Mouse (Mus musculus): ENCODE data around the gene Slk.

Slk gene

DNA sequence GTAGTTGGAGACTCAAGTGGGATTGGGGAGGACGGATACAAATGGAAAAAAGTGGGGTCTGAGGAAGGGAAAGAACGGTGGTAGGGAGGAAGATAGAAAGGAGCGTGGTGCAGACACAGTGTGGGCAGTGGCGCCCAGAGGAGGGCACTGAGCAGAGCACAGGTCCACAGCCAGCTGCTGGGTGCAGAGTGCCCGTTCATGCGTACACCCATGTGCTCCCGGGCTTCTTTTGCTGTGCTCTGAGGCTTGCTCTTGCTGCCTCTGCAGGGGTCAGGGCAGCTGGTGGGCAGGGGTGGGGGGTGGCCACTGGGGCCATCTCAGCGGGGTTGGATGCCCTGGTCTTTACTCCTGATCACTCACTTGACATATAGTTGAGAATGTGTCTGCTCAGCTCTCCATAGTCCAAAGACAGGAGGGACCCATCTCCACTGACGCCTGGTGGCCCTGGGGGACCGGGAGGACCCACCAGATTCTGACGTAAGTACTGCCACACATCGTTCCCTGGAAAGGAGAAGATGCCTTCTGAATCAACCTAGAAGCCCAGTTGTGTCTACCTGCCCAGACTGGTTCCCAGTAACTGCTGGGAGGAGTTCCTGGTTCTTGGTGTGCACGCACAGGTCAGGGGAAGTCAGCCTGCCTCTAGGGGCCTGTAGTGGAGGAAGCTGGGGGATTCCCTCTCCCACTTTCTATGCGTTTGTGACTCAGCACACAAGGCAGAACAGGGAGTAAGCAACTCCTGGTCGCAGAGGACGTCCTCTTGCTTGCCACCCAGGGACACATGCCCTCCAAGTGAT lies 71.1 kb downstream of the Slk start:
- in situ Hi-C loops (cut with MboI; ENCODE audit: low sequenced_read_pairs): no loop called here

DNA sequence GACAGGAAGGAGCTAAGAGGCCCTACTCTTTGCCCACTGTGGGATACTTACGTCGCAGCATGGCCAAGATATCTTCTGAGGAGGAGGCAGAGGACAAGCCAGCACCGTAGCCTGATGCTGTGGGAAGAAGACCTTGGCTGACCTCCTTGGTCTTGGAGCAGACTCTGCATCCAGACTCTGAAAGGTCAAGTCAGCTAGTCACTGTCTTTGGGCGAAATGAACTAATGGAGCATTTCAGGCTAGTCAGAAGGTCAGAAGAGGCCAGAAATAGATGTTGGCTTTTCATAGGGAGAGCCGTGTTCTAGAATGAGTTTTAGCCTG lies 71.6 kb downstream of the Slk start:
- in situ Hi-C loops (cut with MboI; ENCODE audit: low sequenced_read_pairs): no loop called here

DNA sequence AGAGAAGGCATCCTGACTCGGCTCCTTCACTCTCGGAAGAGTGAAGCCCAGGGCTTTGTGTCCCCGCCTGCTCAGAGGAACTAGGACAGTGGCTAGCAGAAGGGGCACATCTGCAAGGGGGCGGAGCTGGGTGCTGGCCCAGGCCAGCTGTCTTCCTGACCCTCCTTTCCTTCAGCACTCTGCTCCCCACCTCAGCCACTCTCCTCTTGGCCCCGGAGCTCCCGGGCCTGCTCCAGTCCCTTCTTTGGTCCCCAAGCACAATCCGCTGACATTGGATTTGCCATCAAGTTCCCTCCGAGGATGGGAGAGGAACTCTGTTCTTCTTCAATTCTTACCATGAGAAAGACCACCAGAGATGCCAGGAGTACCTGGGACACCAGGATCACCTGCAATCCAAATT lies 72.8 kb downstream of the Slk start:
- in situ Hi-C loops (cut with MboI; ENCODE audit: low sequenced_read_pairs): no loop called here

DNA sequence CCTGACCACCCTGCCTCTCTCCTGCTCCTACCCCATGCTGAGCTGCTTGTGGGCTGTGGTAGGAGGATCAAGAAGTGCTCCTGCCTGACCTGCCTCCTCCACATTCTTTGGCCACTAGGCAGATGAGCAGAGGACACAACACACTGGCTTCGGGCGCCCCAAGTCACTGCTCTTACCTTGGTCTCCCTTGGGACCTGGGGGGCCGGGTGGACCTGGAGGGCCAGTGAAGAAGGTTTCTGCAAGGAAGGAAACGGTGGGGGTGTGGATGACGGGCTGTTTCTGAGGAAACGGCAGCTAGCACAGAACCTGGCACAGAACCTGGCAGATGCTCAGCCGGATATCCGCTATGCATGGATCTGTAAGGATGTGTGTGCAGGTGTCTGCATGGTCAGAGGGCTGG lies 73.7 kb downstream of the Slk start:
- in situ Hi-C loops (cut with MboI; ENCODE audit: low sequenced_read_pairs): no loop called here

DNA sequence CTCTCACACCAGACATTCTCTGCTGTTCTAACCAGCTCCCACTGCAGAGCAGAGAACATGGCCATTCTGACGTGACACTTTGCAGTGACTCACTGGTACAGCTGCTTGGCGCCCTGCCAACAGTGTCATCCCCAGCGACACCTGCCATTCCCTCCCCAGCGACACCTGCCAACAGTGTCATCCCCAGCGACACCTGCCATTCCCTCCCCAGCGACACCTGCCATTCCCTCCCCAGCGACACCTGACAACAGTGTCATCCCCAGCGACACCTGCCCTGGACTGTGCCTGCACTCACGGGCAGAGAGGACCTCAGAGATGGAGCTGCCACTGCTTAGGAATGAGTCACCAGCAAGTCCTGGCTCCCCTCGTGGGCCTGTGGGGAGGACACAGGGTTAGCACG lies 75.4 kb downstream of the Slk start:
- in situ Hi-C loops (cut with MboI; ENCODE audit: low sequenced_read_pairs): no loop called here

DNA sequence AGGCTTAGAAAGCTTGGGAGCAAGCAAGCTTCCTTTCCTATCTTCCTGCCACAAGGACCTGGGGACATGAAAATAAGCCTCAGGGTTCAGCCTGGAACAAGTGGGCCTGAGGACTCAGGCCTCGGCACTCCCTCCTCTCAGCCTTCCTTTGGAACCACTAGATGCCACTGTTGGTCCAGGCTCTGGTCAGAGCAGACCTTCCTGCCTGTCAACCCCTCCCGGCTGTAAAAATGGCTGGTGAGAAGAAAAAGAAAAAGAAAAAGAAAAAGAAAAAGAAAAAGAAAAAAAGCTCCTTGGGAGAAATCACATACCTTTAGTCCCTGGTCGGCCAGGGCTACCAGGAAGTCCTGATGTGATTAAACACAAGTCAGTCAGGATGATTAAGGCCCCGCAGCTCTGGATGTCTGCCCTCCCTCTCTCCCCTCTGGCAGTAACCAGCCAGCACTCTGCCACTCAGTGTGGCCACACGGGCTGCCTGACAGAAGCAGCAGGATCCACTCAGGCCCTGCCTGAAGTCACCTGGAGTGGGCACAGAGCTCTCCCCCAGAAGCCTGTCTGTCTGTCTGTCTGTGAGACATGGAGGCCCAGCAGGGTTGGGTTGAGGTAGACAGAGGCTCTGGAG lies 79.5 kb downstream of the Slk start:
- in situ Hi-C loops (cut with MboI; ENCODE audit: low sequenced_read_pairs): no loop called here

DNA sequence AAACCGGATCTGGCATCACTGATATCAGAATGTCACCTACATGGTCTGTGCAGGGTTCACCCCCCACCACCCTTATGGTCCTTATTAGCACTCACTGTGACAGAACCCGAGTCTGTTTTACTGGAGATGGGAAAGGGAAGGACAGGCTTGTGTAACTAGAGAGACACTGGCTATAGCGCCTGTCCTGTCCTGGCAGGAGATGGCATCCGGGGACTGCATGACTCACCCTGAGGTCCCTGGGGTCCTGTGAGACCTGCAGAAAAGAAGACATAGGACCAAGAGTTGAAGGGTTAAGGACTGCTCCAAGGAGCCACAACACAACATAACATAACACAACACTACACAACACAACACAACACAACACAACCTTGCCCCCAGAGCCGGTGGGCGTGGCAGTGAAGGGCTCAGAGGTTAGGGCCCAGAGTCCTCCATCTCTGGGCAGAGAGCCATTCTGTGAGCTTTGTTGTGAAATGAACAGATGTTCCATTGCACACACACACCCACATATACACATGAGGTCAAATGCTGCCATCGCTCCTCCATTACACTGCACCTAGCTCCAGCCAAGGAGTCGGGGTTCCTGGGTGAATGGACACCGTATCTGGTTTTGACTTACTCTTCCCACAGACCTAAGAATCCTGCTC lies 80.4 kb downstream of the Slk start:
- in situ Hi-C loops (cut with MboI; ENCODE audit: low sequenced_read_pairs): no loop called here

DNA sequence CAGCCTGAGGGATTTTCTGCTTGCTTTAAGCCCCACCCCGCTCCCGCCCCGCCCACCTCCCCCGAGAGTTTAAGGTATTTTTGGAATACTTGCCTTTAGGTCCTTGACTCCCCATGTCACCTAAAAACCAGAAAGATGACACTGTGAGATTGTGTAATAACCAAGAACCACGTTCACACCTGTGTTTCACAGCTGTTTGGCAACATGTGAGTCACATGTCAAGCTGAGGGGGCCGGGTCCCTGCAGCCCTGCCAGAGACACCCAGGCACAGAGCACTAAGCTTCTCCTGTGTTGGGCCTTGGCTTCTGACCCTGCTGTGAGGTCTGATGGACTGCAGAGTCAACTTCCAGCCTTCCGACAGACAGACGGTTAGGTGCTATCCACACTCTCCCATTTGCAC lies 88.1 kb downstream of the Slk start:
- in situ Hi-C loops (cut with MboI; ENCODE audit: low sequenced_read_pairs): no loop called here

DNA sequence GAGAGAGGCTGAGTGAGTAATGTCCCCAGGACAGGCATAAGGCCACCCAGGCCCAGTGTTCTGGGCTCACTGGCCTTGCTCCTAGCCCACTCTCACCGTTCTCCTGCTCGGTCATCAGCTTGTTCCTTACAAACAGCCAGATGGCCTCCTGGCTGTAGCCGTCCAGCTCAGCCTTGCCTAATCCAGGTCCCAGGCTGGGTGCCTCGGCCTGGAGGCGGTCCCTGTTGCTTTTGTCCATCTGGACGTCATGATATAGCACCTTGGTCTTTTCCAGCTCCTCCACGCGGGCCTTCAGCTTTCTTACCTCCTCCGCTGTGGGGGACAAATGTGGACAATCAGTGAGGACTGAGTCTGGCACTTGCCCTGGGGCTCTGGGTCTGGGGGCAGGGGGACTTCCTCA lies 88.9 kb downstream of the Slk start:
- in situ Hi-C loops (cut with MboI; ENCODE audit: low sequenced_read_pairs): no loop called here

DNA sequence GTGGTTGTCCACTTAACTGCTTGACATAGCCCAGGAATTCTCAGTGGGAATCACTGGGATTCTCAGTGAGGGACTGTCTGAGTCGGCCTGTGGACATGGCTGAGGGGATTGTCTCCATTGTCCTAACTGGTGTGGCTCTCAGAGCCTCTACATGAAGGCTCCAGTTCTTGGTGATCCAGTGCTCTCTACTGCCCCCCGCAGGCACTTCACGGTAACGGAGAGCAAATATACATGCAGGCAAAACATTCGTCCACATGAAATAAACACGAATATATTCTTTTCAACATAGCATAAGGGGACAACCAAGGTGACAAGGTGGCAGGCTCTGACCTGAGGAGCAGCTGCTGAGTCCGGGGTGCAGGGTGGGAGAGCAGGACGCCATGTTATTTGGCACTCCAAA lies 94.9 kb downstream of the Slk start:
- in situ Hi-C loops (cut with MboI; ENCODE audit: low sequenced_read_pairs): loop anchor here (10.0 kb wide), 1 partner anchor 50 kb away; no protein-coding TSS in a partner anchor

DNA sequence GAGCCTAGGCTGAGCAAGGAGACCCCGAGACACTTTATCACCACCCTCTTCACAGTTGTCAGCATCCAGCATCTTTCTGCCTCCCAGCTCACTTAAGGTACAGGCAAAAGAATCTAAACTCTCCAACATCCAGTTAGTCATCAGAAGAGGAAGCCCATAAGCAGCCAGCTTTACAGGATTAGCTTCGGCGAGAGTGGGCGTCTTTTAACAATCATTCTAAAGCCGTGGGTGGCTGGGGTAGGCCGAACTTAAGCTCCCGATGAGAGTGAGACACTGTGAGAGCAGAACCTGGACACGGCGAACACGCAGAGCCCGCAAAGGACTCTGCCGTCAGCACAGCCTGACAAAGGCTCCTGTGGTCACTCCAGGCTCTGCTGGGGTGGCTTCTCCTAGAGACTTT lies 99.2 kb downstream of the Slk start:
- in situ Hi-C loops (cut with MboI; ENCODE audit: low sequenced_read_pairs): loop anchor here (10.0 kb wide), 1 partner anchor 46 kb away; no protein-coding TSS in a partner anchor

DNA sequence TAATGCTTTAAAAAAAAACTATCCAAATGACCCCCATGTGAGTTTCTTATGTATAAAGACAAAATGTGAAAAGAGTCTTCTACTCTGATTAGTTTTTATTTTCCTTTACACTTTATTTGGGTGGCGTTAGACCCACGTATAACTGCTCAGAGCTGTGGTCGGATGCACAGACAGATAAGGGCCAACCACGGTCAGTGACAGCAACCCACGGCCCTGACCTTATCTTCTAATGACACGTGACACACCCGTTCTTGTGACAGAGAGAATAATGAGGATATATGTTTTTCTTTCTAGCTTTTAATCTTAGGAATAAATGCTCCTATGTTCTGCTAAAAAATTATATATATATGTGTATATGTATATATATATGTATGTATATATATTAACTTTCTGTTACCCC lies 110.1 kb downstream of the Slk start:
- in situ Hi-C loops (cut with MboI; ENCODE audit: low sequenced_read_pairs): no loop called here

DNA sequence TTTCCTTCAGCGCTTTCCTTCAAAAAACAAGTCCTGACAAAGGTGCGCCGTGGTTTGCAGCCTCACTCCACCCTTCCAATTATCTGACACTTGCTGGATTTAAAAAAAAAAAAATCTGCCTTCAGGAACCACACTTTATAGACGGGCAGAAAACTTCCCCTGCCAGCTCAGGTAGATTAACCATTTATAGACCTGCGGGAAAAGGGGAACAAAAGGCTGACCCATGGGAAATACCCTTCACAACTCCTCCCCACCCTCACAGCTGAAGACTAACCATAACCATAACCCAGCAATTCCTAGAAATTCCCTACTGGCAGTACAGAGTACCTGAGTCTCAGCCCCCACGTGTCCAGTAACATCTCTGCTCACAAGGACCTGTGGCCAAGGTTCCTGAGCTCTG lies 112.5 kb downstream of the Slk start, which contains the start of gene Col17a1:
TSS of gene Col17a1 (minus strand) at position 101 of the 400 bp plus-strand sequence.
- in situ Hi-C loops (cut with MboI; ENCODE audit: low sequenced_read_pairs): no loop called here

Measured in CH12F3 (cell line).